Mouse (Mus musculus): ENCODE measurements at regions not wholly inside any gene's neighbourhood (a gene's known extent, or its start where the extent isn't known, plus 50 kb on each side); places are given as distances from the start of the nearest gene placed in this dataset.
"Not testable (repeated sequence)": the region's sequence is repeated elsewhere in the genome, so short reads cannot be mapped to it uniquely, and the experiment has no call there.

- Histone ChIP-seq H3K9me3 (ENCODE audit: control insufficient read depth, low read length) (no peaks in the 10 kb centered on the region), H3K27ac (ENCODE audit: low read length) (no peak overlapping the region), H3K4me1 (replicated peaks; ENCODE audit: control insufficient read depth, insufficient read depth, low read length) (0 out of 2 replicates have a peak, but pooled peaks cover 2% of the 10 kb centered on the region), H3K4me3 (replicated peaks; ENCODE audit: low read length) (no peak overlapping the region), H3K27me3 (replicated peaks; ENCODE audit: control insufficient read depth, insufficient read depth, low read length) (no peaks in the 10 kb centered on the region), H3K36me3 (ENCODE audit: control insufficient read depth, insufficient read depth) (no peaks in the 10 kb centered on the region), H3K9ac (replicated peaks; ENCODE audit: low read depth, low read length) (no peak overlapping the region), H3K4me2 (ENCODE audit: low read length) (no peak overlapping the region)
- ATAC-seq = no peak
These were observed 97.9 kb upstream of the Mpdz start for GRCm38 (mm10) chr4:81540496-81540895.

DNA sequence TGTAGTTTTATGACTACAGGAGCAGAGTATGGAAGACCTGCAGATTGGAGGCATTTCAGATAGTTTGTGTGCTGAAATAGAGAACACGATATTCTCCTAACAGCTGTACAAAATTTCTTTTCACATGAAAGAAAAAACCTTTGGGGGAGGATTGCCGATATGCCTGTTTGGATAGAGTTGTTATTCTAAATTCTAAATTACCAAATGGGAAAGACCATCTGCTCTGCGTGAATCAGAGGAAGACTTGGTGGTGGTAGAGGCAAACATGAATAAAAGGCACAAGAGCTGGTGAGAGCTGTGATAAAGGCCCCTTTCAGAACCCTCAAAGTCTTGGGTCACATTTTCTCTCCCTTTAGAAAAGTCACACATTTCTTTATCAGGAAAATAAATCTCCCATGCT, 96.9 kb upstream of the Mpdz start:
- H3K4me3 ChIP-seq (replicated peaks; ENCODE audit: low read length) = no peak overlapping the region
- WGBS = 51% methylated on average over 3 of the region's 3 CpGs
- no peaks in the 10 kb centered on the region for H3K9me3 ChIP-seq (ENCODE audit: control insufficient read depth, low read length)
- no peak overlapping the region for H3K9ac ChIP-seq (replicated peaks; ENCODE audit: low read depth, low read length)
- no peaks in the 10 kb centered on the region for H3K36me3 ChIP-seq (ENCODE audit: control insufficient read depth, insufficient read depth)
- no peaks in the 10 kb centered on the region for H3K27me3 ChIP-seq (replicated peaks; ENCODE audit: control insufficient read depth, insufficient read depth, low read length)
- no peak overlapping the region for H3K4me2 ChIP-seq (ENCODE audit: low read length)
- H3K4me1 ChIP-seq (replicated peaks; ENCODE audit: control insufficient read depth, insufficient read depth, low read length) = 0 out of 2 replicates have a peak, but pooled peaks cover 2% of the 10 kb centered on the region
- H3K27ac ChIP-seq (ENCODE audit: low read length) = no peak overlapping the region
- ATAC-seq = no peak

- no peak for ATAC-seq
- H3K36me3 ChIP-seq (ENCODE audit: control insufficient read depth, insufficient read depth) = no peaks in the 10 kb centered on the region
- H3K4me3 ChIP-seq (replicated peaks; ENCODE audit: low read length) = no peak overlapping the region
- no peaks in the 10 kb centered on the region for H3K27me3 ChIP-seq (replicated peaks; ENCODE audit: control insufficient read depth, insufficient read depth, low read length)
- H3K4me2 ChIP-seq (ENCODE audit: low read length) = no peak overlapping the region
- H3K9me3 ChIP-seq (ENCODE audit: control insufficient read depth, low read length) = no peaks in the 10 kb centered on the region
- 0 out of 2 replicates have a peak, but pooled peaks cover 2% of the 10 kb centered on the region for H3K4me1 ChIP-seq (replicated peaks; ENCODE audit: control insufficient read depth, insufficient read depth, low read length)
- H3K9ac ChIP-seq (replicated peaks; ENCODE audit: low read depth, low read length) = no peak overlapping the region
- H3K27ac ChIP-seq (ENCODE audit: low read length) = no peak overlapping the region
These were observed 94.2 kb upstream of the Mpdz start for GRCm38 (mm10) chr4:81536795-81537194.

GRCm38 (mm10) chr4:81530546-81530945, 87.9 kb upstream of the Mpdz start:
- H3K4me1 ChIP-seq (replicated peaks; ENCODE audit: control insufficient read depth, insufficient read depth, low read length) = no peaks in the 10 kb centered on the region
- H3K4me2 ChIP-seq (ENCODE audit: low read length) = no peak overlapping the region
- H3K27ac ChIP-seq (ENCODE audit: low read length) = no peak overlapping the region
- WGBS = 82% methylated on average over 2 of the region's 2 CpGs
- no peaks in the 10 kb centered on the region for H3K27me3 ChIP-seq (replicated peaks; ENCODE audit: control insufficient read depth, insufficient read depth, low read length)
- H3K4me3 ChIP-seq (replicated peaks; ENCODE audit: low read length) = no peak overlapping the region
- no peak overlapping the region for H3K9ac ChIP-seq (replicated peaks; ENCODE audit: low read depth, low read length)
- no peaks in the 10 kb centered on the region for H3K36me3 ChIP-seq (ENCODE audit: control insufficient read depth, insufficient read depth)
- no peak for ATAC-seq
- no peaks in the 10 kb centered on the region for H3K9me3 ChIP-seq (ENCODE audit: control insufficient read depth, low read length)

DNA sequence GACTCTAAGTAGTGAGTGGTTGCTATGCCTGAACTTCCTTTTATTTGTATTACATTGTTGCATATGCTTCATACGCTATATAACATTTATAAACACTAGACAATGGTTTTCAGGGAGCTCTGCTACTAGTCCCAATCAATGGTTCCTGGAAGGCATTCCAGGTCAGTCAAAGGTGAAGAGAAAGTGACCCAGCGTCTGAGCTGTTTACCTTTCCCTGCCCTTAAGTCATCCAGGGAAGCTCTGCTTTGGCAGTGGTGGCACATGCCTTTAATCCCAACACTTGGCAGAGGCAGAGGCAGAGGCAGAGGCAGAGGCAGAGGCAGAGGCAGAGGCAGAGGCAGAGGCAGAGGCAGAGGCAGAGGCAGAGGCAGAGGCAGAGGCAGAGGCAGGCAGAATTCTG, 76.5 kb upstream of the Mpdz start:
- not testable (repeated sequence) for H3K4me3 ChIP-seq (replicated peaks; ENCODE audit: low read length); H3K27me3 ChIP-seq (replicated peaks; ENCODE audit: control insufficient read depth, insufficient read depth, low read length); H3K27ac ChIP-seq (ENCODE audit: low read length); H3K9me3 ChIP-seq (ENCODE audit: control insufficient read depth, low read length); ATAC-seq; H3K4me2 ChIP-seq (ENCODE audit: low read length); H3K4me1 ChIP-seq (replicated peaks; ENCODE audit: control insufficient read depth, insufficient read depth, low read length); H3K36me3 ChIP-seq (ENCODE audit: control insufficient read depth, insufficient read depth); H3K9ac ChIP-seq (replicated peaks; ENCODE audit: low read depth, low read length)
- 80% methylated on average over 2 of the region's 2 CpGs for WGBS

DNA sequence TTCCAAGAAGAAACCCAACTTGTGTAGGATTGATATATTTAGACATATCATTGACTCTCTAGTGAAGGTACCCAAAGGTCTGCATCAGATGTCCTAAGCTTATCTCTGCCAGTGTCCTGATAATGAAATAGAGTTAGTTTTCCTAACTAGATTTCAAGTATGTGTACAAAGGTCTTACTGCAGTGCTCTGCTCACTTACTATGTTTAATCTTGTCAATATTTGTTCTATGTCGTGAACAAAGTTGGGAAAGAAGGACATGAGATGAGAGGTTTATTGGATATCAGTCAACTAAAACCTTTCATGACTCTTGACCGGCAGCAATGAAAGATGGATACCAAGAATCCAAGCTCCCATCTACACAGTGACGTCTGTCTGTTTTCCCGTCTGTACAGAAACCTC, 71.9 kb upstream of the Mpdz start:
- 97% methylated on average over 4 of the region's 4 CpGs for WGBS
- no peaks in the 10 kb centered on the region for H3K36me3 ChIP-seq (ENCODE audit: control insufficient read depth, insufficient read depth)
- H3K27me3 ChIP-seq (replicated peaks; ENCODE audit: control insufficient read depth, insufficient read depth, low read length) = no peaks in the 10 kb centered on the region
- H3K4me2 ChIP-seq (ENCODE audit: low read length) = no peak overlapping the region
- H3K9me3 ChIP-seq (ENCODE audit: control insufficient read depth, low read length) = no peaks in the 10 kb centered on the region
- no peaks in the 10 kb centered on the region for H3K4me1 ChIP-seq (replicated peaks; ENCODE audit: control insufficient read depth, insufficient read depth, low read length)
- H3K27ac ChIP-seq (ENCODE audit: low read length) = no peak overlapping the region
- no peak for ATAC-seq
- no peak overlapping the region for H3K4me3 ChIP-seq (replicated peaks; ENCODE audit: low read length)
- H3K9ac ChIP-seq (replicated peaks; ENCODE audit: low read depth, low read length) = no peak overlapping the region

GRCm38 (mm10) chr4:81512396-81512795, 69.8 kb upstream of the Mpdz start:
- 48% methylated on average over 3 of the region's 3 CpGs for WGBS
- Histone ChIP-seq H3K27me3 (replicated peaks; ENCODE audit: control insufficient read depth, insufficient read depth, low read length) (no peaks in the 10 kb centered on the region), H3K27ac (ENCODE audit: low read length) (no peak overlapping the region), H3K4me1 (replicated peaks; ENCODE audit: control insufficient read depth, insufficient read depth, low read length) (no peaks in the 10 kb centered on the region), H3K9ac (replicated peaks; ENCODE audit: low read depth, low read length) (no peak overlapping the region), H3K4me2 (ENCODE audit: low read length) (no peak overlapping the region), H3K9me3 (ENCODE audit: control insufficient read depth, low read length) (no peaks in the 10 kb centered on the region), H3K4me3 (replicated peaks; ENCODE audit: low read length) (no peak overlapping the region), H3K36me3 (ENCODE audit: control insufficient read depth, insufficient read depth) (no peaks in the 10 kb centered on the region)
- ATAC-seq = no peak

DNA sequence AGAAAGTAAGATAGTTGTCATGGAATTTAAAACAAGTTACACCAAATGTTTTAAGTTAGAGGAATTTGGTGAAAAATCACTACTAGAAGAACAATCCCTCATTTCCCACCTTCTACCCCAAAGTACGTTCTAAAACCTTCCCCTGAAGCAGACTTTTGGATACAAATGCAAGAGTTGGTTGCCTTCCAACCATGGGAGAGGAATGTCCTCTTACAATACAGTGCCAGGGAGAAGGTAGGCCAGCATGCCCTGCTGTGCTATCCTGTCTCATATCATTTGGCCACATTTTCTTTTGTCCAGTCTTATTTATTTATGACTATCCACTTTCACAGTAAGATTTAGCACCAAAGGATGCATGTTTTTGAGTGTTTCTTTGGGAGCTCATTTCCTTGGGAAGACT, 66.2 kb upstream of the Mpdz start:
- H3K27ac ChIP-seq (ENCODE audit: low read length) = no peak overlapping the region
- H3K4me3 ChIP-seq (replicated peaks; ENCODE audit: low read length) = no peak overlapping the region
- no peaks in the 10 kb centered on the region for H3K36me3 ChIP-seq (ENCODE audit: control insufficient read depth, insufficient read depth)
- no peak overlapping the region for H3K4me2 ChIP-seq (ENCODE audit: low read length)
- 84% methylated on average over 1 of the region's 1 CpGs for WGBS
- H3K4me1 ChIP-seq (replicated peaks; ENCODE audit: control insufficient read depth, insufficient read depth, low read length) = peaks cover 2% of the 10 kb centered on the region; the same call in 1 of the 2 replicates
- ATAC-seq = no peak
- H3K27me3 ChIP-seq (replicated peaks; ENCODE audit: control insufficient read depth, insufficient read depth, low read length) = no peaks in the 10 kb centered on the region
- H3K9me3 ChIP-seq (ENCODE audit: control insufficient read depth, low read length) = no peaks in the 10 kb centered on the region
- no peak overlapping the region for H3K9ac ChIP-seq (replicated peaks; ENCODE audit: low read depth, low read length)

- 93% methylated on average over 5 of the region's 5 CpGs for WGBS
- H3K4me3 ChIP-seq (replicated peaks; ENCODE audit: low read length) = no peak overlapping the region
- H3K9ac ChIP-seq (replicated peaks; ENCODE audit: low read depth, low read length) = no peak overlapping the region
- ATAC-seq = no peak
- H3K4me1 ChIP-seq (replicated peaks; ENCODE audit: control insufficient read depth, insufficient read depth, low read length) = peaks cover 2% of the 10 kb centered on the region; the same call in 1 of the 2 replicates
- H3K27me3 ChIP-seq (replicated peaks; ENCODE audit: control insufficient read depth, insufficient read depth, low read length) = no peaks in the 10 kb centered on the region
- no peaks in the 10 kb centered on the region for H3K36me3 ChIP-seq (ENCODE audit: control insufficient read depth, insufficient read depth)
- no peaks in the 10 kb centered on the region for H3K9me3 ChIP-seq (ENCODE audit: control insufficient read depth, low read length)
- H3K27ac ChIP-seq (ENCODE audit: low read length) = no peak overlapping the region
- H3K4me2 ChIP-seq (ENCODE audit: low read length) = no peak overlapping the region
These were observed 64.2 kb upstream of the Mpdz start for GRCm38 (mm10) chr4:81506841-81507240.

DNA sequence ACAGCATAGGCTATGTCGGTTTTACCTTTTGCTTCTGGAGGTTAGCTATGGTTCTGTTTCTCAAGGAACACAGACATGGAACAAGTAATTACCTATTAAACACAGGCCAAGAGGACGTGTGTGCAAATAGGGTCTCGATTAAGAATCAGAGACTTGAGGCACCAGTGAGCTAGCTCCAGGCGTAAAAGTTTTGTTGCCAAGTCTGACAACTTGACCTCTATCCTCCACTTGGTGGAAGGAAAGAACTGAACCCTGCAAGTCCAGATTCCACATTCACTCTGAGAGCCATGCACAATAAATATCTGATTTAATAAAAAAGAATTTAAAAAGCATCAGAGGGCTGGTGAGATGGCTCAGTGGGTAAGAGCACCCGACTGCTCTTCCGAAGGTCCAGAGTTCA, 63.7 kb upstream of the Mpdz start:
- 93% methylated on average over 6 of the region's 6 CpGs for WGBS
- no peak overlapping the region for H3K4me2 ChIP-seq (ENCODE audit: low read length)

More for the DNA sequence above, 63.7 kb upstream of the Mpdz start:
- Histone ChIP-seq H3K9ac (replicated peaks; ENCODE audit: low read depth, low read length) (no peak overlapping the region), H3K4me1 (replicated peaks; ENCODE audit: control insufficient read depth, insufficient read depth, low read length) (peaks cover 2% of the 10 kb centered on the region; the same call in 1 of the 2 replicates), H3K4me3 (replicated peaks; ENCODE audit: low read length) (no peak overlapping the region), H3K36me3 (ENCODE audit: control insufficient read depth, insufficient read depth) (no peaks in the 10 kb centered on the region), H3K27me3 (replicated peaks; ENCODE audit: control insufficient read depth, insufficient read depth, low read length) (no peaks in the 10 kb centered on the region), H3K27ac (ENCODE audit: low read length) (no peak overlapping the region), H3K9me3 (ENCODE audit: control insufficient read depth, low read length) (no peaks in the 10 kb centered on the region)
- no peak for ATAC-seq
